Mouse (Mus musculus) bone marrow macrophage, adult 2 months (primary cell): ENCODE measurements around the gene Nr2f2.

ENCODE experiments used
- CTCF ChIP-seq: IDR thresholded peaks from 2 replicates; pipeline ENCODE4 v1.5.1; 2012; ENCODE audit warnings: low read depth, mild to moderate bottlenecking, low read length, moderate library complexity
- POLR2A ChIP-seq: IDR thresholded peaks from 2 replicates; pipeline ENCODE4 v1.6.1; 2012; ENCODE audit warnings: mild to moderate bottlenecking, low read depth, low read length, borderline replicate concordance

DNA sequence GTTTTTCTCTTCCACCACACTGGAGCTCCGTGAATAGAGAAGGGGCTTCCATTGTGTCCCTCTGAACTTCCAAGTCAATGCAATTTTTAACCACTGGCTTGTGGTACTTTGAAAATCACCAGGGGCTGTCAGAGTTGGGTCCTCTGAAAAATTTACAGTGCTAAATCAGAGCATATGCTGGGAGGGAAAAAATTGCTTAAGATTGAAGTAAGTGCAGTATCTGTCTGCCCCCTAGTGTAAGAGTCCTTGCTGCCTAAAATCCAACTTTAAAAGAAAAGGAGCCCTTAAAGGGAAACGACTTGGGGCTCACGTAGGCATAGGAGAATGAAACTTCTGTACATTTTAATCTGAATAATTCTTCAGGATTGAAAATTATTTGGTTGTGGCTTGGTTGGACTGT, 1.7 kb downstream of the Nr2f2 start:
- TF ChIP-seq POLR2A (no peak), CTCF (no peak)
